Mouse (Mus musculus): ENCODE measurements around the gene Syde2. TPM values are rescaled to one million over a fixed set of nuclear protein-coding genes. Genes with fewer than 3 reads are reported as not detected.
"Not testable (repeated sequence)": the region's sequence is repeated elsewhere in the genome, so short reads cannot be mapped to it uniquely, and the experiment has no call there.

The Syde2 gene
- polyA plus RNA-seq, 1 experiment = 3.0 TPM

GRCm38 (mm10) chr3:145950815-145951130, 36.9 kb upstream of the Syde2 start:
- no peak for DNase-seq (ENCODE audit: low read depth)
- TF ChIP-seq POLR2A (IDR thresholded peaks at IDR 0.05; ENCODE audit: borderline replicate concordance, extremely low read depth, insufficient read depth, insufficient read length, poor library complexity, severe bottlenecking) (no peak), CTCF (IDR thresholded peaks at IDR 0.05; ENCODE audit: borderline replicate concordance, extremely low read depth, insufficient read depth, insufficient read length) (no peak)

GRCm38 (mm10) chr3:145951287-145952165, 36.1 kb upstream of the Syde2 start:
- TF ChIP-seq POLR2A (IDR thresholded peaks at IDR 0.05; ENCODE audit: borderline replicate concordance, extremely low read depth, insufficient read depth, insufficient read length, poor library complexity, severe bottlenecking) (no peak), CTCF (IDR thresholded peaks at IDR 0.05; ENCODE audit: borderline replicate concordance, extremely low read depth, insufficient read depth, insufficient read length) (no peak)

GRCm38 (mm10) chr3:145952945-145953344, 34.7 kb upstream of the Syde2 start:
- TF ChIP-seq CTCF (IDR thresholded peaks at IDR 0.05; ENCODE audit: borderline replicate concordance, extremely low read depth, insufficient read depth, insufficient read length) (no peak), POLR2A (IDR thresholded peaks at IDR 0.05; ENCODE audit: borderline replicate concordance, extremely low read depth, insufficient read depth, insufficient read length, poor library complexity, severe bottlenecking) (no peak)
- no peak for DNase-seq (ENCODE audit: low read depth)

More at GRCm38 (mm10) chr3:145951287-145952165, 36.1 kb upstream of the Syde2 start:
- no peak for DNase-seq (ENCODE audit: low read depth)

- no peak for DNase-seq (ENCODE audit: low read depth)
- TF ChIP-seq CTCF (IDR thresholded peaks at IDR 0.05; ENCODE audit: borderline replicate concordance, extremely low read depth, insufficient read depth, insufficient read length) (no peak), POLR2A (IDR thresholded peaks at IDR 0.05; ENCODE audit: borderline replicate concordance, extremely low read depth, insufficient read depth, insufficient read length, poor library complexity, severe bottlenecking) (no peak)
Observed at GRCm38 (mm10) chr3:145953411-145953810, 34.3 kb upstream of the Syde2 start.

GRCm38 (mm10) chr3:145959824-145960223, 27.8 kb upstream of the Syde2 start:
- no peak for DNase-seq (ENCODE audit: low read depth)
- no peak for TF ChIP-seq CTCF (IDR thresholded peaks at IDR 0.05; ENCODE audit: borderline replicate concordance, extremely low read depth, insufficient read depth, insufficient read length)
- no peak for TF ChIP-seq POLR2A (IDR thresholded peaks at IDR 0.05; ENCODE audit: borderline replicate concordance, extremely low read depth, insufficient read depth, insufficient read length, poor library complexity, severe bottlenecking)

GRCm38 (mm10) chr3:145962411-145962810, 25.3 kb upstream of the Syde2 start:
- DNase-seq (ENCODE audit: low read depth) = no peak
- TF ChIP-seq CTCF (IDR thresholded peaks at IDR 0.05; ENCODE audit: borderline replicate concordance, extremely low read depth, insufficient read depth, insufficient read length) (no peak), POLR2A (IDR thresholded peaks at IDR 0.05; ENCODE audit: borderline replicate concordance, extremely low read depth, insufficient read depth, insufficient read length, poor library complexity, severe bottlenecking) (no peak)

GRCm38 (mm10) chr3:145963101-145964017, 24.3 kb upstream of the Syde2 start:
- TF ChIP-seq POLR2A (IDR thresholded peaks at IDR 0.05; ENCODE audit: borderline replicate concordance, extremely low read depth, insufficient read depth, insufficient read length, poor library complexity, severe bottlenecking) (no peak), CTCF (IDR thresholded peaks at IDR 0.05; ENCODE audit: borderline replicate concordance, extremely low read depth, insufficient read depth, insufficient read length) (no peak)
- DNase-seq (ENCODE audit: low read depth) = no peak

- peak; percentile 65 for DNase-seq (ENCODE audit: low read depth)
- TF ChIP-seq CTCF (IDR thresholded peaks at IDR 0.05; ENCODE audit: borderline replicate concordance, extremely low read depth, insufficient read depth, insufficient read length) (no peak), POLR2A (IDR thresholded peaks at IDR 0.05; ENCODE audit: borderline replicate concordance, extremely low read depth, insufficient read depth, insufficient read length, poor library complexity, severe bottlenecking) (no peak)
Observed at GRCm38 (mm10) chr3:145964018-145964387, 23.7 kb upstream of the Syde2 start.

GRCm38 (mm10) chr3:145964473-145964872, 23.2 kb upstream of the Syde2 start:
- TF ChIP-seq POLR2A (IDR thresholded peaks at IDR 0.05; ENCODE audit: borderline replicate concordance, extremely low read depth, insufficient read depth, insufficient read length, poor library complexity, severe bottlenecking) (no peak), CTCF (IDR thresholded peaks at IDR 0.05; ENCODE audit: borderline replicate concordance, extremely low read depth, insufficient read depth, insufficient read length) (no peak)
- peak; percentile 82 for DNase-seq (ENCODE audit: low read depth)

GRCm38 (mm10) chr3:145965583-145965982, 22.1 kb upstream of the Syde2 start:
- not testable (repeated sequence) for DNase-seq (ENCODE audit: low read depth)

GRCm38 (mm10) chr3:145966806-145967205, 20.9 kb upstream of the Syde2 start:
- no peak for TF ChIP-seq POLR2A (IDR thresholded peaks at IDR 0.05; ENCODE audit: borderline replicate concordance, extremely low read depth, insufficient read depth, insufficient read length, poor library complexity, severe bottlenecking)
- TF ChIP-seq CTCF (IDR thresholded peaks at IDR 0.05; ENCODE audit: borderline replicate concordance, extremely low read depth, insufficient read depth, insufficient read length) = no peak
- no peak for DNase-seq (ENCODE audit: low read depth)
